Mouse (Mus musculus) midbrain, embryonic 11.5 days (tissue): ENCODE results near the gene Bzw1. TPM values are rescaled to one million over a fixed set of nuclear protein-coding genes. Genes with fewer than 3 reads are reported as not detected.

Source experiments
- ATAC-seq: fragments of 200-750 bp; cut with Nextera tagmentation; 2 replicates; pipeline ENCODE4 v1.8.0; 2017; ENCODE audit warnings: moderate TSS enrichment, moderate library complexity; ENCODE audit not compliant: low FRiP score
- DNase-seq: peaks from one replicate; pipeline ENCODE4 v3.0.0; 2015; ENCODE audit warnings: low spot score; ENCODE audit errors: missing footprints
- H3K27ac ChIP-seq: fragments of 300-500 bp; sonication (generic); 2 replicates; pipeline ENCODE4 v1.5.1; 2014; ENCODE audit warnings: low read depth, low read length
- H3K27me3 ChIP-seq: fragments of 300-500 bp; sonication (generic); 2 replicates; pipeline ENCODE4 v1.6.1; 2014; ENCODE audit warnings: mild to moderate bottlenecking, low read length, moderate library complexity, mixed read lengths; ENCODE audit not compliant: control insufficient read depth, insufficient read depth
- H3K36me3 ChIP-seq: fragments of 300-500 bp; sonication (generic); 2 replicates; pipeline ENCODE4 v1.6.1; 2014; ENCODE audit warnings: mild to moderate bottlenecking, low read length, moderate library complexity, mixed read lengths; ENCODE audit not compliant: control insufficient read depth, insufficient read depth
- H3K4me1 ChIP-seq: fragments of 300-500 bp; sonication (generic); 2 replicates; pipeline ENCODE4 v1.6.1; 2014; ENCODE audit warnings: low read length; ENCODE audit not compliant: control insufficient read depth, insufficient read depth
- H3K4me2 ChIP-seq: fragments of 300-500 bp; sonication (generic); 2 replicates; pipeline ENCODE4 v1.6.1; 2014; ENCODE audit warnings: mild to moderate bottlenecking, moderate library complexity
- H3K4me3 ChIP-seq: fragments of 300-500 bp; sonication (generic); 2 replicates; pipeline ENCODE4 v1.5.1; 2014; ENCODE audit warnings: low read depth, low read length
- H3K9ac ChIP-seq: fragments of 300-500 bp; sonication (generic); 2 replicates; pipeline ENCODE4 v1.6.1; 2014; ENCODE audit warnings: low read length
- H3K9me3 ChIP-seq: fragments of 300-500 bp; sonication (generic); 2 replicates; pipeline ENCODE4 v1.6.1; 2016; ENCODE audit warnings: low read length; ENCODE audit not compliant: control insufficient read depth
- WGBS: fragments of 180-500 bp; shearing (Covaris S2); extraction: QIAGEN DNeasy Blood & Tissue Kit; methylation state at CpG from one replicate; pipeline ENCODE4 v1.1.7; 2014; 5-methylcytosine and 5-hydroxymethylcytosine counted together
- polyA plus RNA-seq: library from polyadenylated mRNA; unstranded; fragments of >200 nt; fragmentation: Nextera tagmentation; extraction: Ambion mirVana; gene quantifications from 2 replicates; pipeline ENCODE4 v1.2.1, GENCODE M21; 2014

The Bzw1 gene
- polyA plus RNA-seq, 1 experiment from 2014 or later: 587 TPM

GRCm38 (mm10) chr1:58392268-58392651, 438 bp upstream of the Bzw1 start:
- Histone ChIP-seq H3K36me3 (peaks cover 9% of the 10 kb centered on the region), H3K9me3 (no peaks in the 10 kb centered on the region), H3K27ac (peak overlapping the region; percentile 95), H3K4me3 (peak overlapping the region; percentile 86), H3K9ac (peak overlapping the region; percentile 92), H3K4me1 (peaks cover 14% of the 10 kb centered on the region), H3K4me2 (peak overlapping the region; percentile 75), H3K27me3 (no peaks in the 10 kb centered on the region)
- no peak; the same call in 1 of the 2 replicates for ATAC-seq
- DNase-seq: no peak
- under 1% methylated on average over 16 of the region's 16 CpGs for WGBS

DNA sequence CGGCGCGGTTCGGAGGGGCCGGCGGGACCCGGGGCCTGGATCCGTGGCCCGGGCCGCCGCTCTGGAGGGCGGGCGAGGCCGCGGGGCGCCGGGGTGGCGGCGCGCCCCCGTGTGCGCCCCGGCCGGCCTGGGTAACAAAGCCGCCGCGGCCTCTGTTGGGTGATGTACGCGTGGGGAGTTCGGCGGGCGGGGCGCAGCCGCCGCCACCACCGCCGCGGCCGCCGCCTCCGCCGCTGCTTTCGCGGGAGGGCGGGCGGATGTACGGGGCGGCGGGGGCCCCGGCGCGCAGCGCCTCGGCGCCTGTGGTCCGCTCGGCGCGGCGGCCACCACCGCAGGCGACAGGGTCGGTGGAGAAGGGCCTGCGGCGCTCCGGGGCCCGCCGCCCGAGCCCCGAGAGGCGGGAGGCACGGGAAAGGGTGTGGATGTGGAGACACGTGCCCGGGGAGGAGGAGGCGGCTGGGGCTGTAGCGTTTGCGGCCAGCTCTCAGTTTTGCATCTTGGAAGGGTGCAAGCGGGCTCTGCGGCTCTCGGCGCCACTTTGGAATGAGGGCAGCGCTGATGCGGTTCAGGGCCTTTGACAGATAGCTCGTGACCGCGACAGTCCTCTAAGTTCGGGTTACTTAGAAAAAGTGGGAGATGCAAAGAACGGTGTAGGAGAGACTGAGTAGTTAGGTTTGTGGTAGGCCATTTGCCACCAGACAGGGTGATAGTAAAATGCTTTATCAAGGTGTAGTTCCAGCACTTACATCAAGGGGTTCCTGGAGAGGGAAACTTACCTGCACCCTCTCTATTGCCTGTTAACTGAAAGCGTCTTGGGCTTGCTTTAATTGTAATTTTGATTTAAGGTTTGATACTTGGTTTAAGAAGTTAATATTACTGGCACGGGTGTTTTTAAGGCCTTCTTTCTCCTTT, 842 bp downstream of the Bzw1 start:
- peaks cover 14% of the 10 kb centered on the region for H3K4me1 ChIP-seq
- WGBS: under 1% methylated on average over 74 of the region's 90 CpGs
- H3K4me3 ChIP-seq: peak overlapping the region; percentile 86
- peaks cover 10% of the 10 kb centered on the region for H3K36me3 ChIP-seq
- ATAC-seq (peak; percentile 70), DNase-seq (peak; percentile 92)
- peak overlapping the region; percentile 95 for H3K27ac ChIP-seq
- peak overlapping the region; percentile 80 for H3K4me2 ChIP-seq
- H3K9me3 ChIP-seq: no peaks in the 10 kb centered on the region
- no peaks in the 10 kb centered on the region for H3K27me3 ChIP-seq
- peak overlapping the region; percentile 92 for H3K9ac ChIP-seq

DNA sequence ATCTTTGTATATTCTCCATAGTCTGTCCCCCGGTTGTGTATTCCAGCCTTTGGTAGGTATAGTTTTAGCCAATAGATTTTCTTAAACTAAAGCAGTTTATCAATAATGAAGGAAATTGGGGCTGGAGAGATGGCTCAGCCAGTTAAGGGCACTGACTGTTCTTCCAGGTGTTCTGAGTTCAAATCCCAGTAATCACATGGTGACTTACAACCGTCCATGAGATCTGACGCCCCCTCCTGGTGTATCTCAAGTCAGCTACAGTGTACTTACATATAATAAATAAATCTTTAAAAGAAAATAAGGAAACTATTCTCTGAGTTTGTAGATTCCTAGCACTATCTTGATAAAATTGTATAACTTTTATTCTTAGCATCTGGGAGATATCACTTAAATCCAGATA, 2.6 kb downstream of the Bzw1 start:
- H3K27me3 ChIP-seq: no peaks in the 10 kb centered on the region
- H3K9ac ChIP-seq: no peak overlapping the region
- 93% methylated on average over 3 of the region's 3 CpGs for WGBS
- DNase-seq: no peak
- no peak overlapping the region for H3K4me2 ChIP-seq
- no peak overlapping the region for H3K4me3 ChIP-seq
- H3K4me1 ChIP-seq: peaks cover 14% of the 10 kb centered on the region
- ATAC-seq: no peak
- H3K27ac ChIP-seq: no peak overlapping the region
- H3K36me3 ChIP-seq: peaks cover 18% of the 10 kb centered on the region
- no peaks in the 10 kb centered on the region for H3K9me3 ChIP-seq

DNA sequence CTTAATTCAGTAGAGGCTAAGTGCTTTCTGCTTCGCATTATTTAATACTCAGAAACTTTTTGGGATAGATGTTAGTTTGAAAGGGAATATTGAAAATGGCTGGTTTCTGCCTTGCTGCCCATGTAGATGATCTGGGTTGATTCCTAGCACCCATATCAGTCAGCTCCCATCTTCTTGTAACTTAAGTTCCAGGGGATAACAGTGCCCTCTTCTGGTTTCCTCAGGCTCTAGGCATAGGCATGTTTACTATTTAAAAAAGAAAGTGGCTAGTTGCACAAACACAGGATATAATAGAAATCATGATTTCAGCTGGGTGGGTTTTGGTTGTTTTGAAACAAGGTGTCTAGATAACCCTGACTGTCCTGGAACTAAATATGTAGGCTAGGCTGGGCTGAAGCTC, 3.5 kb downstream of the Bzw1 start:
- Histone ChIP-seq H3K9ac (no peak overlapping the region), H3K4me3 (no peak overlapping the region), H3K4me2 (no peak overlapping the region), H3K27ac (no peak overlapping the region), H3K9me3 (no peaks in the 10 kb centered on the region), H3K4me1 (peaks cover 14% of the 10 kb centered on the region), H3K36me3 (peaks cover 24% of the 10 kb centered on the region), H3K27me3 (no peaks in the 10 kb centered on the region)
- WGBS: 100% methylated on average over 1 of the region's 1 CpGs
- no peak for DNase-seq
- no peak for ATAC-seq

DNA sequence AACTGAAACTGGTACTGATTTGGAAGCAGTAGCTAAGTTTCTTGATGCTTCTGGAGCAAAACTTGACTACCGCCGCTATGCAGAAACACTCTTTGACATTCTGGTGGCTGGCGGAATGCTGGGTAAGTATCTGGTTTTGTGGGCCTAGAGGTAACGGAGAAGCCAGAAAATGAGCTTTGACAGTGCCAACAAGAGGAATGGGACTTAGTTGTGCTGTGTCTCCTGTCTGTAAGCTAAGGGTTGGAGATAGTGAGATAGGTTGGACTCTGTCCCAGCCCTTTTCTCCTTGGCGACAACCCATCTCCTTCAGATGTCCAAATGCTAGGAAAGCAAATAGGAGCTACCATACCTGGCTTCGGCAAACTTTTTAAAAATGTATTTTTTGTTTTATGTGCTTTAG, 5.0 kb downstream of the Bzw1 start:
- Histone ChIP-seq H3K4me1 (peaks cover 5% of the 10 kb centered on the region; the same call in 1 of the 2 replicates), H3K27ac (no peak overlapping the region), H3K27me3 (no peaks in the 10 kb centered on the region), H3K9me3 (no peaks in the 10 kb centered on the region), H3K4me3 (no peak overlapping the region), H3K9ac (no peak overlapping the region), H3K36me3 (peaks cover 34% of the 10 kb centered on the region), H3K4me2 (no peak overlapping the region)
- WGBS: 92% methylated on average over 6 of the region's 6 CpGs
- peak; percentile 65 for DNase-seq
- no peak for ATAC-seq

- no peak overlapping the region for H3K4me3 ChIP-seq
- no peaks in the 10 kb centered on the region for H3K4me1 ChIP-seq
- H3K27ac ChIP-seq: no peak overlapping the region
- H3K4me2 ChIP-seq: no peak overlapping the region
- ATAC-seq: no peak
- no peaks in the 10 kb centered on the region for H3K9me3 ChIP-seq
- peak; percentile 81 for DNase-seq
- no peaks in the 10 kb centered on the region for H3K27me3 ChIP-seq
- peaks cover 43% of the 10 kb centered on the region for H3K36me3 ChIP-seq
- no peak overlapping the region for H3K9ac ChIP-seq
- 93% methylated on average over 6 of the region's 6 CpGs for WGBS
Observed at GRCm38 (mm10) chr1:58401396-58401795, 8.7 kb downstream of the Bzw1 start.

DNA sequence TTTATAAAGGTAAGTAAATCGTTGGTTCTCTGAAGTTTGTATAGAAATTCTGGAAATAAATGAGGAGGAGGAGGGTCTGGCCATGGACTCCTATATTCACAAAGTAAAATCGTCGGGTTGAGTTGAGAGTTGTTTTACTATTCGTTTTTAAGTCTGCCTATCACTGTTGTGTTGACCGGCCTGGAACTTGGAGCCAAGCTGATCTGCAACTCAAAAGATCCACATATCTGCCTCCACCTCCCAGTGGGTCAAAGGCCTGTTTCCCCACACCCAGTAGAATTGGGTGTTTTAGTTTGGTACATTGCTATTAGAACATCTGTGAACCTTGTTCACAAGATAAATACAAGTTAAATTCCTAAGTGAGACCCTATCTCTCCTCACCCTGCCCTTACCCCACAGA, 11.0 kb downstream of the Bzw1 start:
- no peaks in the 10 kb centered on the region for H3K4me1 ChIP-seq

DNA sequence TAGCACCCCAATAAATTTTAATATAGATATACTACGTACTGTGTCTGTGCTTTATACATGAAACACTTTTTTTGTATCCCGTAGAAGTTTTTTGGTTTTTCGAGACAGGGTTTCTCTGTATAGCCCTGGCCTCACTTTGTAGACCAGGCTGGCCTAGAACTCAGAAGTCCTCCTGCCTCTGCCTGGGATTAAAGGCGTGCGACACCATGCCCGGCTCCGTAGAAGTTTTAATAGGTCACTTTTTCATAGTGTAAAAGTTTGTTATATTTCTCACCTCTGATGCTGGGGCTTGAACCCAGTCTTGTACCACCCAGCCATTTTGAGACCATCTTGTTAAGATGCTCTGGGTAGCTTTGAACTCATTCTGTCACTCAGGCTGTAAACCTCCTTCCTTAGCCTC, 14.6 kb downstream of the Bzw1 start:
- no peak overlapping the region for H3K4me3 ChIP-seq
- no peaks in the 10 kb centered on the region for H3K9me3 ChIP-seq
- no peaks in the 10 kb centered on the region for H3K4me1 ChIP-seq
- no peak overlapping the region for H3K9ac ChIP-seq
- DNase-seq (no peak), ATAC-seq (no peak)
- no peak overlapping the region for H3K4me2 ChIP-seq
- H3K36me3 ChIP-seq: peaks cover 32% of the 10 kb centered on the region
- no peaks in the 10 kb centered on the region for H3K27me3 ChIP-seq
- no peak overlapping the region for H3K27ac ChIP-seq
- WGBS: 96% methylated on average over 7 of the region's 7 CpGs

More for the DNA sequence above, 11.0 kb downstream of the Bzw1 start:
- Histone ChIP-seq H3K4me2 (no peak overlapping the region), H3K36me3 (peaks cover 41% of the 10 kb centered on the region), H3K4me3 (no peak overlapping the region), H3K9ac (no peak overlapping the region), H3K9me3 (no peaks in the 10 kb centered on the region), H3K27me3 (no peaks in the 10 kb centered on the region), H3K27ac (no peak overlapping the region)
- DNase-seq (peak; percentile 81), ATAC-seq (no peak)
- 96% methylated on average over 5 of the region's 5 CpGs for WGBS

GRCm38 (mm10) chr1:58408141-58408540, 15.4 kb downstream of the Bzw1 start:
- H3K27me3 ChIP-seq: no peaks in the 10 kb centered on the region
- no peaks in the 10 kb centered on the region for H3K9me3 ChIP-seq
- ATAC-seq: no peak
- H3K9ac ChIP-seq: no peak overlapping the region
- peak; percentile 83 for DNase-seq
- no peaks in the 10 kb centered on the region for H3K4me1 ChIP-seq
- H3K27ac ChIP-seq: no peak overlapping the region
- peaks cover 31% of the 10 kb centered on the region for H3K36me3 ChIP-seq
- 84% methylated on average over 6 of the region's 6 CpGs for whole genome bisulfite sequencing
- no peak overlapping the region for H3K4me3 ChIP-seq
- no peak overlapping the region for H3K4me2 ChIP-seq
